Mouse (Mus musculus) heart, embryonic 13.5 days (tissue): ENCODE data around the gene Tfeb. TPM values are rescaled to one million over a fixed set of nuclear protein-coding genes. Genes with fewer than 3 reads are reported as not detected.

ENCODE experiments used
- ATAC-seq: fragments of 200-750 bp; cut with Nextera tagmentation; 2 replicates; pipeline ENCODE4 v1.8.0; 2017; ENCODE audit warnings: moderate TSS enrichment; ENCODE audit not compliant: insufficient number of reproducible peaks, low FRiP score, low TSS enrichment; ENCODE audit errors: extremely low read depth
- H3K27ac ChIP-seq: fragments of 300-500 bp; sonication (generic); replicated peaks from 2 replicates; pipeline ENCODE4 v1.5.1; 2015; ENCODE audit warnings: moderate library complexity, mild to moderate bottlenecking, inconsistent platforms
- H3K27me3 ChIP-seq: fragments of 300-500 bp; sonication (generic); replicated peaks from 2 replicates; pipeline ENCODE4 v1.6.1; 2015; ENCODE audit warnings: mild to moderate bottlenecking, inconsistent platforms
- H3K36me3 ChIP-seq: fragments of 300-500 bp; sonication (generic); 2 replicates; pipeline ENCODE4 v1.6.1; 2015; ENCODE audit warnings: mild to moderate bottlenecking, inconsistent platforms
- H3K4me1 ChIP-seq: fragments of 300-500 bp; sonication (generic); 2 replicates; pipeline ENCODE4 v1.6.1; 2015; ENCODE audit warnings: inconsistent platforms
- H3K4me2 ChIP-seq: fragments of 300-500 bp; sonication (generic); 2 replicates; pipeline ENCODE4 v1.6.1; 2015; ENCODE audit warnings: inconsistent platforms, mild to moderate bottlenecking, moderate library complexity
- H3K4me3 ChIP-seq: fragments of 300-500 bp; sonication (generic); 2 replicates; pipeline ENCODE4 v1.5.1; 2015; ENCODE audit warnings: moderate library complexity, mild to moderate bottlenecking, inconsistent platforms
- H3K9ac ChIP-seq: fragments of 300-500 bp; sonication (generic); 2 replicates; pipeline ENCODE4 v1.6.1; 2015; ENCODE audit warnings: inconsistent platforms, mild to moderate bottlenecking, moderate library complexity
- H3K9me3 ChIP-seq: fragments of 300-500 bp; sonication (generic); 2 replicates; pipeline ENCODE4 v1.6.1; 2016; ENCODE audit warnings: inconsistent platforms
- WGBS: fragments of 180-500 bp; shearing (Covaris S2); methylation state at CpG from one replicate; pipeline ENCODE4 v1.1.7; 2015; ENCODE audit warnings: mixed read lengths; 5-methylcytosine and 5-hydroxymethylcytosine counted together
- polyA plus RNA-seq: library from polyadenylated mRNA; unstranded; fragments of >200 nt; fragmentation: Nextera tagmentation; extraction: Ambion mirVana; gene quantifications from 2 replicates; pipeline ENCODE4 v1.2.1, GENCODE M21; 2015

Gene Tfeb
- polyA plus RNA-seq, 1 experiment from 2014 or later = 21.1 TPM

- Histone ChIP-seq H3K4me3 (no peak overlapping the region), H3K4me2 (no peak overlapping the region), H3K36me3 (peaks cover 27% of the 10 kb centered on the region), H3K9ac (no peak overlapping the region), H3K4me1 (peaks cover 28% of the 10 kb centered on the region), H3K27me3 (no peaks in the 10 kb centered on the region), H3K27ac (peak overlapping the region; percentile 75; the same call in 1 of the 2 replicates), H3K9me3 (no peaks in the 10 kb centered on the region)
- ATAC-seq = no peak
- WGBS = 73% methylated on average over 6 of the region's 6 CpGs
These were observed 75.4 kb downstream of the Tfeb start for GRCm38 (mm10) chr17:47812200-47812599.

GRCm38 (mm10) chr17:47813616-47814015, 76.8 kb downstream of the Tfeb start:
- Histone ChIP-seq H3K27me3 (no peaks in the 10 kb centered on the region), H3K4me1 (peaks cover 28% of the 10 kb centered on the region), H3K4me2 (no peak overlapping the region), H3K9me3 (no peaks in the 10 kb centered on the region), H3K36me3 (peaks cover 41% of the 10 kb centered on the region), H3K9ac (no peak overlapping the region), H3K4me3 (no peak overlapping the region), H3K27ac (peak overlapping the region; percentile 75)
- 51% methylated on average over 5 of the region's 5 CpGs for WGBS
- peak; percentile 66 for ATAC-seq

GRCm38 (mm10) chr17:47814496-47814895, 77.7 kb downstream of the Tfeb start:
- no peak for ATAC-seq
- WGBS = 32% methylated on average over 6 of the region's 6 CpGs
- no peak overlapping the region for H3K9ac ChIP-seq

GRCm38 (mm10) chr17:47815446-47815845, 78.6 kb downstream of the Tfeb start:
- Histone ChIP-seq H3K9ac (0 out of 2 replicates have a peak overlapping the region, but pooled peaks have one; percentile 16), H3K9me3 (no peaks in the 10 kb centered on the region), H3K4me1 (peaks cover 28% of the 10 kb centered on the region), H3K4me3 (no peak overlapping the region), H3K27ac (peak overlapping the region; percentile 75), H3K4me2 (no peak overlapping the region), H3K27me3 (no peaks in the 10 kb centered on the region), H3K36me3 (peaks cover 59% of the 10 kb centered on the region)
- WGBS = 52% methylated on average over 9 of the region's 10 CpGs
- ATAC-seq = no peak

More at GRCm38 (mm10) chr17:47814496-47814895, 77.7 kb downstream of the Tfeb start:
- Histone ChIP-seq H3K9me3 (no peaks in the 10 kb centered on the region), H3K27me3 (no peaks in the 10 kb centered on the region), H3K4me1 (peaks cover 28% of the 10 kb centered on the region), H3K4me3 (no peak overlapping the region), H3K4me2 (no peak overlapping the region), H3K27ac (peak overlapping the region; percentile 75), H3K36me3 (peaks cover 50% of the 10 kb centered on the region)

DNA sequence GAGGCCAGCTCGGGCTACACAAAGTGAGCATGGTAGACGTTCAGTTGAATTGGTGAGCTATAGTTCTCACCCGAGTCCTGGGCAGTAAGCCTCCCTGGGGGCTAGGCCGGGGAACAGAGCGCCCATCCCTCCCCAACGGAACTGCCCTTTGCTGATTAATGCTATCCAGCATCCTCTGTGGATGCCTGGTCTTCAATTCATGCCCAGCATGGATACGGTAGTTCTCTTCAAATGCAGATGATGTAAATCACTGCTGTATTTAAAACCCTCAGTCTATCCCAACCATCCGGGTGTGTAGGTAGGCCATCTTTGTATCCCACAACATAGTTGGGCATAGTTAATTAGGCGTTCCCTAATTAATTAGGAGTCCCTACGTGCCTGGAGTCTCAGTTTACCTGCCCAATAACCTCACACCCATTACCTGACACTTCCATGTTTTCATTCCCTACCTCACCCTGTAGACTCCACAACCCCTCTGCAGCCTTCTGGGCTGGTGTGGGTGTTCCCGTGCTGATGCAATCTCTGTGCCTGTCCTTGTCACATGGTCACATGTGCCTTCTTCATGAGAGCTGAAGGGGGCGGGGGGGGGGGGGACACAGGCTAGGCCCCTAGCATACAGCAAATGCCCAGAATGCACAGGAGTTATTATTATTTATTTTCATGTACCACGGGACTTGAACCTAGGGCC, 81.4 kb downstream of the Tfeb start:
- H3K27ac ChIP-seq = no peak overlapping the region
- H3K4me1 ChIP-seq = peaks cover 24% of the 10 kb centered on the region
- WGBS = 83% methylated on average over 13 of the region's 13 CpGs
- H3K4me3 ChIP-seq = no peak overlapping the region
- H3K9ac ChIP-seq = no peak overlapping the region
- ATAC-seq = no peak
- no peaks in the 10 kb centered on the region for H3K27me3 ChIP-seq
- no peaks in the 10 kb centered on the region for H3K9me3 ChIP-seq
- no peak overlapping the region for H3K4me2 ChIP-seq
- H3K36me3 ChIP-seq = peaks cover 85% of the 10 kb centered on the region

- Histone ChIP-seq H3K27me3 (no peaks in the 10 kb centered on the region), H3K9ac (no peak overlapping the region), H3K9me3 (no peaks in the 10 kb centered on the region), H3K4me3 (no peak overlapping the region), H3K4me2 (no peak overlapping the region), H3K27ac (no peak overlapping the region), H3K4me1 (peaks cover 5% of the 10 kb centered on the region; the same call in 1 of the 2 replicates), H3K36me3 (peaks cover 92% of the 10 kb centered on the region)
- no peak for ATAC-seq
- 78% methylated on average over 8 of the region's 8 CpGs for WGBS
These were observed 84.5 kb downstream of the Tfeb start for GRCm38 (mm10) chr17:47821339-47821738.

GRCm38 (mm10) chr17:47831161-47831560, 94.3 kb downstream of the Tfeb start:
- Histone ChIP-seq H3K9me3 (peaks cover 4% of the 10 kb centered on the region; the same call in 1 of the 2 replicates), H3K36me3 (peaks cover 42% of the 10 kb centered on the region), H3K9ac (peak overlapping the region; percentile 94), H3K27me3 (peaks cover 7% of the 10 kb centered on the region), H3K4me1 (peaks cover 51% of the 10 kb centered on the region), H3K4me3 (peak overlapping the region; percentile 89), H3K27ac (peak overlapping the region; percentile 90), H3K4me2 (peak overlapping the region; percentile 88)
- WGBS = 28% methylated on average over 9 of the region's 9 CpGs
- ATAC-seq = no peak

GRCm38 (mm10) chr17:47831772-47832171, 94.9 kb downstream of the Tfeb start:
- Histone ChIP-seq H3K4me2 (peak overlapping the region; percentile 88), H3K27me3 (peaks cover 7% of the 10 kb centered on the region), H3K4me3 (peak overlapping the region; percentile 89), H3K36me3 (peaks cover 36% of the 10 kb centered on the region), H3K9ac (peak overlapping the region; percentile 94), H3K27ac (peak overlapping the region; percentile 90), H3K9me3 (peaks cover 2% of the 10 kb centered on the region; the same call in 1 of the 2 replicates), H3K4me1 (peaks cover 51% of the 10 kb centered on the region)
- 49% methylated on average over 5 of the region's 5 CpGs for WGBS
- no peak for ATAC-seq

DNA sequence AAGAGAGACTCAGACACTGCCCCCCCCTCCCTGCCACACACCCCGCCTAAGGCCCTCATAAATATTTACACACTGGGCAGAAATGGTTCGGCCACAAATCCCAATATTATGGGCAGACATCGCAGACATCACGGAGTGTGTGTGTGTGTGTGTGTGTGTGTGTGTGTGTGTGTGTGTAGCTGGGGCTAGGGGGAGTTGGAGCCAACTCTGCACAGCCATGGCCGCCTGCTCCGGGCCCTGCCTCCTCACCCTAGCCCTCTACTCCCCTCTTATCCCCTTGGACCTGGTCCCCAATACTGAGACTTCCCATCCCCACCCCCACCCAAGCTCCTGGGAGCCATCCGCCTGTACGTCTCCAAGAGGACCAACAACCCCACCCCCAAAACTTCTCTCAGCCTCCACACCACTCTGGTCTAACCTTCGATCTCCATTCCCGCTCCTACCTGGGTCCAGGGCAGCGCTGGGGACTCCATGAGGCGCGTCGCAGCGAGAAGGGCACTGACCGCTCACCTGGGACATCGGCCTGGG, 95.7 kb downstream of the Tfeb start:
- H3K4me3 ChIP-seq = peak overlapping the region; percentile 89
- H3K27ac ChIP-seq = peak overlapping the region; percentile 90
- peaks cover 7% of the 10 kb centered on the region for H3K27me3 ChIP-seq
- WGBS = 6% methylated on average over 17 of the region's 17 CpGs
- H3K9me3 ChIP-seq = no peaks in the 10 kb centered on the region
- peaks cover 28% of the 10 kb centered on the region for H3K36me3 ChIP-seq
- H3K4me1 ChIP-seq = peaks cover 53% of the 10 kb centered on the region
- peak overlapping the region; percentile 94 for H3K9ac ChIP-seq
- H3K4me2 ChIP-seq = peak overlapping the region; percentile 88
- ATAC-seq = peak; percentile 22; the same call in 1 of the 2 replicates

DNA sequence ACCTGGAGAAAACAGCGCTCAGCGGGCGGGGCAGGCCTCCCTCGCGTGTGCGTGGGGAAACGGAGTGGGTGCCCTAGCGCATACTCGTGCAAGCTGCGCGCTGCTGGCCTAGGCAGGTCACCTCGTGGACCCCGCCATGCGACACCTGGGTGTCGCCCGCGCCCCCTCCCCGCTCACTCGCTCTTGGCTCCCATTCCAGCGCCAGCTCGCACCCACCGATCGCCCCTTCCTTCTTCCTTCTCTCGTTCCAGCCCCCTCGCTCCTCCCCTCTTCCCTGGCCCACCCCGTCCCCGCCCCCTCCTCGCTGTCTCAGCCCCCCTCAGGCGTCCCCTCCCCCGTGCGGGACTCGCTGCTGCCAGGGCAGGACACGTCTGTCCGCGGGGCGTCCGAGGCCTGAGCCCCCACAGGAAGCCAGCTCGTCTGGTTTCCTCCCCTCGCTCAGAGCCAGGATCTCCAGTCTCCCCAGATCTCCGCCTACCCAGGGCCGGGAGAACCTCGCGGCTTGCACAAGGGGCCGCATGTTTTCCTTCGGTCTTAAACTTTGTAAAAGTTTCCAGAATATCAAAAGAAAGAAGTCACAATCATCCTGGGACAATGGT, 96.3 kb downstream of the Tfeb start:
- 2% methylated on average over 39 of the region's 45 CpGs for WGBS
- H3K36me3 ChIP-seq = peaks cover 23% of the 10 kb centered on the region
- H3K9ac ChIP-seq = peak overlapping the region; percentile 94
- peak overlapping the region; percentile 88 for H3K4me2 ChIP-seq
- peaks cover 7% of the 10 kb centered on the region for H3K27me3 ChIP-seq
- peak overlapping the region; percentile 90 for H3K27ac ChIP-seq
- peak overlapping the region; percentile 89 for H3K4me3 ChIP-seq
- ATAC-seq = peak; percentile 40
- H3K9me3 ChIP-seq = no peaks in the 10 kb centered on the region
- peaks cover 58% of the 10 kb centered on the region for H3K4me1 ChIP-seq

DNA sequence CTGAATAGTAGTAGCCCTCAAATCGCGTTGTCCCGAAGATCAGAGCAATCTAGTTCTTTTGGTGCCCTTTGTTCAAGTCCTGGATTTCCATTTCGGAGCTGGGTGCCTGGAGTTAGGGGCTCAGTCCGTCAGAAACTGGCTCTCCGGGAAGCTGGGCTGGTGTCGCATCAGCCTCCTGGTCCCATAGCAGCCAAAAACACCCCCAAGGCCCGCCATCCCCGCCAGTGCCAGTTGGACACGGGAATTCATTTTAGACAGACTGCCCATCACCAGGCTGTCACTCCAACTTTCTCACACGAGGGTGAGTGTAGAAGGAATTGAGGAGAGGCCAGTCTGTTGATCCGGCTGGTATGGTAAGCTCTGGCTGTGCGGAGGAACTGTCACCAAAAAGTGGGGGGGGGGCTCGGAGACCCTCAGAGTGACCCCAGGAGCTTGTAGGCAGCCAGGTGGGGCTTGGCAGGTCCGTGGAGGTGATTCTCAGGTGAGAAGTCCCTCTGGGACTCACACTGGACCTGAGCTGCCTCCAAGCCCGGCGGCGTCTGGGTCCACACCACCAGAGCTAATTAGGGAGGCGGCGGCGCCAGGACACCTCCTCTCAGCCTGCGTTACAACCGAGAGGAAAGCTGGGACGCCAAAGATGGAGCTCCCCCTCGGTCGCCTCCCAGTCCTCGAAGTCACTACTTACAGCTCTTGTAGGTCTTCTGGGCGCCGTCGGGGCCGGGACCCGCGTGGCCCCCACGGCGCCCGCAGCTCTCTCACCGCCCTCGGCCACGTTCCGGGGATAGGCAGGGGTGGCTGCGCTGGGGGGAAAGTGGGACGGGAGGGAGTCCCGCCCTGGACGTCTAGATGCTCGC, 97.0 kb downstream of the Tfeb start:
- ATAC-seq = no peak
- peak overlapping the region; percentile 94 for H3K9ac ChIP-seq
- under 1% methylated on average over 45 of the region's 45 CpGs for WGBS
- H3K4me3 ChIP-seq = peak overlapping the region; percentile 89
- H3K4me1 ChIP-seq = peaks cover 56% of the 10 kb centered on the region
- H3K9me3 ChIP-seq = no peaks in the 10 kb centered on the region
- H3K27me3 ChIP-seq = peaks cover 7% of the 10 kb centered on the region
- H3K4me2 ChIP-seq = peak overlapping the region; percentile 88
- H3K36me3 ChIP-seq = peaks cover 21% of the 10 kb centered on the region; the same call in 1 of the 2 replicates
- H3K27ac ChIP-seq = peak overlapping the region; percentile 90
